Mouse (Mus musculus) lung, postnatal 0 days (tissue): Measurements from ENCODE around the gene Lhfpl3.

Experiments used
- CTCF ChIP-seq: IDR thresholded peaks from 2 replicates; pipeline ENCODE4 v1.5.1; 2016; ENCODE audit warnings: antibody characterized with exemption, mild to moderate bottlenecking
- EP300 ChIP-seq: IDR thresholded peaks from 2 replicates; pipeline ENCODE4 v1.6.1; 2016; ENCODE audit warnings: antibody characterized with exemption, mild to moderate bottlenecking, control low read depth

DNA sequence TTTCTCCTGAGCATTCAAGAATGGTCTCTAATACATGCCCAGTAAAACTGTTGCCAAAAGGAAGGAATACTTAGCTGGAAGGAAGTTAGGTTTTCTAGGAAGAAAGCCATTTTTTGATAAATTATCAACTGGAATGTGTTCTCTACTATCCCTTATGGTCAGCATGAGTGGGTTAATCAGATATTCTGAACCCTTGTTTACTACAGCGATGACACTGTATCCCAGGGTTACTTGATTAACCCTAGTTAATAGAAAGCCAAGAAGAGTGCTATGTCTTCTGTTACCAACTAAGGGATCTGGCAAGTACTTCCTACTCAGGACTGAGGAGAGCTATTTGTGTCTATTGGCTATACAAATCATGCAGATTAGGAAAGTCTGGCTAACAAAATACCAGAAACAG, 349.0 kb downstream of the Lhfpl3 start:
- no peak for TF ChIP-seq CTCF
- TF ChIP-seq EP300: no peak
